Mouse (Mus musculus): ENCODE results near the gene Abca1.

Abca1 gene

GRCm38 (mm10) chr4:53121516-53122227 is 38.0 kb downstream of the Abca1 start:
- no peak for DNase-seq (ENCODE audit: low read depth, low spot score)

DNA sequence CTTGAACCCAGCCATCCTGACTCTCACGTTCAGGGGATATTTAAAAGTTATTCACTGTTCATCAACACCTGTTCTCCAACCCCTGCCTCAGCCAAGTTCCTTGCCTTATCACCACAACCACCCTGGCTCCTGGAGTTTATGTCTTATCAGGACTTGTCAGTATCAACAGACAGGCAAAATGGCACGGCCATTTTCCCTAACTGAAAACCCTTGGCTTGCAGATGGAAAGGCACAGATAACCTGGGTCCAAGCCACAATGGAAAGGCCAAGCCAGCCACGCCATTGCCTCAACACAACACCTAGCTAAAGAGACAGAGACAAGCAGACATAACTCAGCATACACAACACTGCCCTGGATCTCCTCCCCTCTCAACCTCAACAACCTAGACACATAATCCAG is 38.6 kb downstream of the Abca1 start:
- no peak for DNase-seq (ENCODE audit: low read depth, low spot score)

GRCm38 (mm10) chr4:53120038-53120685 is 39.5 kb downstream of the Abca1 start:
- no peak for DNase-seq (ENCODE audit: low read depth, low spot score)

DNA sequence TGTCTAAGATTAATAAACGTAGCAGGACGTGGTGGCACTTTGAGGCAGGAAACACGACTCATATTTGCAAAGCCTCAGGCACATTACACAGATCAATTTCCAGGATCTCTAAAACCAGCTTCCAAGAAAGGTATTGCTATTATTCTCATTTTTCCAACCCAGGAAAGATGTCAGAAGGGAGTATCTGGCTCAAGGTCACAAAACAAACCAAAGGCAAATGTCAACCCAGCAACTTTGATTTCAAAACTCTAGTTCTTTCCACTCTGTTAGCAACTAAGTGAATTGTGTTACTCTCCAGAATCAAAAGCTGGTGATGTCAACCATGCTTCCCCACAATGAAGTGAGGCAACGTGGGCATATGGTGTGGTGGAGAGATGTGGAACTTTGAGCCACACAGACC is 41.1 kb downstream of the Abca1 start:
- DNase-seq (ENCODE audit: low read depth, low spot score): no peak

DNA sequence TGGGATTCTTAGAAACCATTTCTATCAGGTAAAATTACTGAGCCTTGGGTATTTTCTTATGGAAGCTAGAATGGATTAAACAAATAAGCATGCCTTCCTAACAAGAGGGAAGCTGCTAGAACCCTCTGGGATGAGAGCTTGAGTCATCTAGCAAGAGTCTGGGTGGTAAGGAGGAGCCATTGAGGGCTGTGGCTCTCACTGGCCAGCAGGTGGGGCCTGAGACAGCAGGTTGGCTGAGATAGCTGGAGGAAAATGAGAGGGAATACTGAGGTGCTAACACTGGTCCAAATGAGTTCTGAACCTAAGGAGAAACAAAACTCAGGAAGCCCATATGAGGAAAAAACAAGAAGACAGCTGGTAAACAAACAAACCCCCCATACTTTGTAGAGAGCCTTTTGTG is 42.1 kb downstream of the Abca1 start:
- DNase-seq (ENCODE audit: low read depth, low spot score): no peak

DNA sequence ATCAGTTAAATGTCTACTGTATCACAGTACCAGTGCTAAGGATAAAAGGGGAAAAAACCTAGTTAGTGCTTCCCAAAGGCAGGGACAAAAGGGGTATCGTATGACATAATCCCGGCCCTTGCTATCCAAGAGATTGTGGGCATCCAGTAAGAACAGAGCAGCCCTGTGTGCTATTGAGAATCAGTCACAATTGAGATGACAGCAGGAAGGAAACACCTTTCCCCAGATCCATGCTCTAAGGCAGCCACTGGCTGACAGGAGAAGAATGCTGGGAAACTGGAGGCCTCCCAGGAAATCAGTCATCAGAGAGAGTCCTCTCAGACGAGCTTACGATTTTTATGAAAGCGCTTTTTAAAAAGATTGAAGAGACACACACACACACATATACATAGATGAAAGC is 42.6 kb downstream of the Abca1 start:
- no peak for DNase-seq (ENCODE audit: low read depth, low spot score)

DNA sequence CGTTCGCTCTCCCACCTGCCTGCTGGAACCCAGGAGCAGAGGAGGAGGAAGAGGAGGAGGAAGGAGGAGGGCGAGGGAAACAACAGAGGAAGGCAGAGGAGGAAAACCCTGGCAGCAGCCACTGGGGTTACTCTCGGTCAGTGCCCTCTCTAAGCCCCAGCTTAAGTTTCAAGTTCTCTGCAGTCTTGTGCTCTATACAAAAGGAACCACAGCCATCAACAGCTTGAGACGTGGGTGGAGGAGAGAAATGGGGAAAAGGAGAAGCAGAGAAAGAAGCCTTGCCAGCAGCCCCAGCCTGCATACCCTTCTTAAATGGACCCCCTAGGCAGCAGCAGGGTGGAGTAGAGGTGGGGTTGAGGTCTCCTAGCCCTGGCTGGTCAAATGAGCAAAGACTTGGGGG is 43.8 kb downstream of the Abca1 start:
- DNase-seq (ENCODE audit: low read depth, low spot score): no peak

DNA sequence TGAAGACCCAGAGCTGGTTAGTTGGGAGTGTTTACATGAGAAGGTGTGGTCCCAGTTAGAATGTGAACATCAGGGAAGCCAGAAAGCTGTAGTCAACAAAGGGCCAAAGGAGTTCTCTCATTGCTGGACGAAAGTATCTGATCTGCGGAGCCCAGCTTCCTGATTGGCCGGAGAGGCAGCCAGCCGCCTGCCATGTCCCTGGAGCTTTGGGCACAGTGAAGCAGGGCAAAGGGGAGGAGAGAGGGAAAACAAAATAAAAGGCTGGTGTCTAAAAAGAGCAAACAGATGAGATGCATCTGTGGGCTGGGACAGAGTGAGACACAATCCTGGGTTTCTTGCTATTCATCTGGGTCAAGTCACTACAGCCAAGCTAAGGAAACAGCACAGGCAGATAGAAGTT is 44.3 kb downstream of the Abca1 start:
- no peak for DNase-seq (ENCODE audit: low read depth, low spot score)

DNA sequence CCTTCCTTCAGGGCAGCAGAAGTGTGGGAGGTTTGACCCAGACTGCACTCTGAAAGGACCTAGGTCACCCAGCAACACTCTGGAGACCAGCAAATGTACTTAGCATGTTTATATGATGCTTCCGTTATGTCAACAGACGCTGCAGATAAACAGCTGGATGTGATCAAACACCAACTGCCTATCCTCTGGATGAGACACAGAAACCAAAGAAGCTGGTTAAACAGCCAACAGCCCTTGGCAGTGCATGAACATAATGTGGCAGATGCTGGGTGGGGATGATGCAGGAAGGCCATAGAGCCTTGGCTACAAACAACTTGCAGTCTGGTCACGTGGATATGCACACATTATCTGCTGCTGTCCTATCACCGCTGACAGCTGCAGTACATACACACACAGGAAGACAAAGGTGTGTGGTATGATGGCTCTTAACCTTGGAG is 47.8 kb downstream of the Abca1 start:
- no peak for DNase-seq (ENCODE audit: low read depth, low spot score)

GRCm38 (mm10) chr4:53110356-53110755 is 49.3 kb downstream of the Abca1 start:
- DNase-seq (ENCODE audit: low read depth, low spot score): no peak

DNA sequence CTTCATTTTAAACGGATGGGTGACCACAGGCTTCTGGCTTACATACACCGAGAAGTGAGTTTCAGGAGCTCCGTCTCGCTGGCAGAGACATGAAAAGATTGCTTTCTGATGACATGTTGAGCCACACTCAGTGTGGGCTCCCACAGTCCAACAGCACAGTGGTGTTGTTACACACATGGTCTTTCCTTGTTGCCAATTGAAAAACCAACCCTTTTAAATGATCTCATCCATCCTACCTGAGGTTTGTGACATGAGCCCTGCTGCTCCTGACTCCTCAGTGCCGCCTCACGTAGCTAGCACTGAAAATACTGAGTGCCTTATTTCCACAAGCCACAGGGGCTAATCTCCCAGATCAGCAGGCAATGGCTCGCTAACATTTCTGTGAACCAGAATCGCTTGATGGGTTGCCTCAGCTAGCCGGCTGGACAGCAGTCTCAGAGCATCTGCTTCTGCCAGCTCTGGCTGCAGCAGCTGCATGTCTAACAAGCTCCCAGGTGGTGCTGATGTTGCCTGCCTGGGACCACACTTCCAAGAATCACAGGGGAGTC is 50.2 kb downstream of the Abca1 start:
- DNase-seq (ENCODE audit: low read depth, low spot score): no peak

DNA sequence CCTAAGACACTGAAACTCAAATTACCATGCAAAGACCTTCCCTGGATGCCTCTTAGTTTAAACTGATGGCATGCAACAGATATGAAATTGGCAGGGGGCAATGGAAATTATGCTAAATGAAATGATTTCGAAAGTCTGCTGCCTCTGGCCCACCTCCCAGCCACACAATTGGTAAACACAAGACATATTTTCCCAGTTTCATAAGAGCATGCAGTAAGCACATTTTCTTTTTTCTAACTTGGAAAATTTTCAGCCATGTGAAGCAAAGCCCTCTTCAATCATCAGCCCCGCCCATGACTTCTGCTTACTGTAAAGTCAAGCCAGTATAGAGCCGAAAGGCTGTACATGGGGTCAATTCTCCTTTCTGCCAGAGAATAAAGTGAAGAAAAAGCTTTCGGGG is 51.5 kb downstream of the Abca1 start:
- no peak for DNase-seq (ENCODE audit: low read depth, low spot score)

DNA sequence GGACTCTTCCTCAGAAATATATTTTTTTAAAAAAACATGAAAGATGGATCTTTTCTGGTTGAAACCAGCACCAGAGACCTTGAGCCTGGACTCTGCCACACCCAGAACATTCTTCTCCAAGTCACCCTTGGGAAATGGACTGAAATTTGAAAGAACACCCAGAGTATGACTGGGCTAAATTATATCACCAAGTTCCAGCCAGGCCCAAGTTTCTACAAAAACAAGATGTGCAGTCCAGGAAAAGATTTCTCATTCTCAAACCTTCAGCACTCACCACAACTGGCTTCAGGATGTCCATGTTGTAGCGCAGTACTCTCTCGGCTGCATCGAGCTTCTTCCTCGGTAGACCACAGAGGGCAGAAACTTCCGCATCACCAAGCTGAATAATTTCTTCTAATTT is 53.0 kb downstream of the Abca1 start:
- DNase-seq (ENCODE audit: low read depth, low spot score): no peak

- DNase-seq (ENCODE audit: low read depth, low spot score): no peak
Observed at GRCm38 (mm10) chr4:53106071-53106470, 53.6 kb downstream of the Abca1 start.

DNA sequence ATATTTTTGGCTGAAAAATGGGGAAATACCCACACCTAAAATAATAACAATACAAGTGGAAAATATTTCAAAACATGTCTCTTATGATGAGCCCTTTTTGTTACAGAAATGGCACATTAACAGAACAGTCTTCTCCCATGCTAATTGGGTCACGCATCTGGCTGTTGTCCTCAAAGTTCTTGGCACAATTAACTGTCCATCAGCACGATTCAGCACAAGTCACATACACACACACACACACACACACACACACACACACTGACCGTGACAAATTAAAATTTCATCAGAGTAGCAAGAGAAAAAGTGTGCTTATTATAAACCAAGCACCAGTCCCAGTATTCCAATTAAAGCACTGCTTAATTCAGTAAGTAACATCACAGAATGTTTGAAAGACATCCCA is 55.1 kb downstream of the Abca1 start:
- DNase-seq (ENCODE audit: low read depth, low spot score): no peak

- no peak for DNase-seq (ENCODE audit: low read depth, low spot score)
Observed at GRCm38 (mm10) chr4:53102529-53102928, 57.2 kb downstream of the Abca1 start.

DNA sequence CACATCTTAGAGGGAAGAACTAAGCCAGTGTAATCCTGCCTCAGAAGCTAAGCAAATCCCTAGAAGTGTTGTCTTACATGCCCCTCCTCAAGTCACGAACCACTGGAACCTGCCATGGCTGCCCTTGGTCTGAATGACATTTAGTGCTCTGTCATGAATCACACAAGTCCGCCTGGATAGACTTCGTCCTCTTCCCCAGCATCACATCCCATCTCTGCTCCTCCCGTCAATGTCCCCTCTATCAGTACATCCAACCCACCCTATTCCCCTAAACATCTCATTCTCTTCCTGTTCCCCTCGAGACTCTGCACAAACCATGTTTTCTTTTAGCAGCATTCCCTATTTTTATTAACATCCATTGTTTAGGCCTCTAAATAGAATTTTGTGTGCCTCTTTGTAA is 58.4 kb downstream of the Abca1 start:
- no peak for DNase-seq (ENCODE audit: low read depth, low spot score)

DNA sequence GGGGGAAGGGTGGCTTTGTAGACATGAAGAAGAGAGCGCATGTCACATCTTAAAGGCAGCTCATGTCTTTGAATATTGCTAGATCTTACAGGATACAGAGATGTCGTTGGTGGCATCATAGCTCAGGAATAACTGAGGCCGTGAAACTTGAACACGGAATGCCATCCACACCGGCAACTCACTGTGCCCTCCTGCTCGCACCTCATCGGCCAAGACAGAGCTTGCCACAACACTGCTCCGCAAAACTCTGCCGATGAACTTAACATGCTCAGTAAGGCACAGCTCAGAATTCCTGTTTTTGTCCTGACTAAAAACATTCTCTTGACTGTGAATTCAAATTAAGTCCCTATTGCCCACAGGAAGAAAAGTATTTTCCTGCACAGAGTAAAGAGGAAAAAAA is 59.2 kb downstream of the Abca1 start:
- no peak for DNase-seq (ENCODE audit: low read depth, low spot score)

DNA sequence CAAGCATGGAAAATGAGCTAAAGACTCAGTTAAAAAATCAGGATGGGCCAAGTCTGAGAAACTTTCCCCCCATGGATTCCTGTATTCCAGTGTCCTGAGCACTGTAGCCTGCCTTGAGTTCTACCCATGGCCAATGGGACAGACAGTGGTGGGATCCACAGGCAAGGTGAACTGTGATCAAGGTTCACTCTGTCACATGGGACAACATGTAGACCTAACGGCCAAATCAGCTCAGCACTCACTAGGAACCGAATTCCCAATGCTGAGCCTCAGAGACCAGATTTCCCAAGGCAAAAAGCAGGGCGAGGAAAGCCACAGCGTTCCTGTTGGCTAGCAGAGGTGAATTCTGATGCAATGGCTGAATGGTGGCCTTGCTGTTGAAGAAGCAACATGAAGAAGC is 64.8 kb downstream of the Abca1 start:
- no peak for DNase-seq (ENCODE audit: low read depth, low spot score)

GRCm38 (mm10) chr4:53094331-53094730 is 65.4 kb downstream of the Abca1 start:
- no peak for DNase-seq (ENCODE audit: low read depth, low spot score)

DNA sequence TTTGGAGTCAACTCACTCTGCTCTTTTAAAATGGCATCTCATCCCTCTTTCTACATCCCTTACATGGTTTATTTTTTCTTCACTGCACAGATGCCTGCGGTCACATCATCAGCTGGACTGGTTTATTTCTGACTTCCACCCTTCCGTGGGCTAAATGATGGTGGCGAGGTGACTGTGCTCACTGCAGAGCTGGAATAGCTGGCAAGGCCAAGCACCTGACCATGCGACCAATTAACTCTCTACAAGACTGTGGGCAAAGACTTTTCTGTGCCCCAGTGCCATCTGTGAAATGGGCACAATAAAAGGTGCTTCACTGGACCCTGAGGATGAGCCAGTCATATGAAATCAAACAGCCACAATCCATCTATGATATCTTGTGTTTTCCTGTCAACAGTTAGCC is 66.1 kb downstream of the Abca1 start:
- no peak for DNase-seq (ENCODE audit: low read depth, low spot score)

- no peak for DNase-seq (ENCODE audit: low read depth, low spot score)
Observed at GRCm38 (mm10) chr4:53089641-53090040, 70.1 kb downstream of the Abca1 start.

- DNase-seq (ENCODE audit: low read depth, low spot score): no peak
Observed at GRCm38 (mm10) chr4:53088999-53089398, 70.7 kb downstream of the Abca1 start.

Measured in brain, embryonic 18.5 days (tissue).